Mouse (Mus musculus): ENCODE results near the gene Iqcn. TPM values are rescaled to one million over a fixed set of nuclear protein-coding genes. Genes with fewer than 3 reads are reported as not detected.

Iqcn gene
- polyA plus RNA-seq, 1 experiment from 2014 or later = not detected

GRCm38 (mm10) chr8:70674109-70674508, 29.1 kb upstream of the Iqcn start:
- Histone ChIP-seq H3K4me1 (replicated peaks; ENCODE audit: control insufficient read depth, insufficient read depth, low read length) (peaks cover 37% of the 10 kb centered on the region), H3K36me3 (ENCODE audit: control insufficient read depth, insufficient read depth, low read length) (peaks cover 19% of the 10 kb centered on the region), H3K4me2 (peak overlapping the region; percentile 89), H3K4me3 (ENCODE audit: low read depth, low read length) (peak overlapping the region; percentile 74), H3K27me3 (replicated peaks; ENCODE audit: control insufficient read depth, insufficient read depth, low read length) (no peaks in the 10 kb centered on the region), H3K27ac (ENCODE audit: low read depth, low read length) (peak overlapping the region; percentile 94), H3K9ac (ENCODE audit: low read depth, low read length) (peak overlapping the region; percentile 84), H3K9me3 (ENCODE audit: control insufficient read depth, low read length) (no peaks in the 10 kb centered on the region)
- 81% methylated on average over 3 of the region's 3 CpGs for WGBS
- no peak for DNase-seq (ENCODE audit: low spot score)
- no peak for ATAC-seq (replicated peaks; ENCODE audit: low FRiP score)

- no peak for ATAC-seq (replicated peaks; ENCODE audit: low FRiP score)
- 51% methylated on average over 4 of the region's 4 CpGs for WGBS
- Histone ChIP-seq H3K9me3 (ENCODE audit: control insufficient read depth, low read length) (no peaks in the 10 kb centered on the region), H3K27ac (ENCODE audit: low read depth, low read length) (peak overlapping the region; percentile 94), H3K4me1 (replicated peaks; ENCODE audit: control insufficient read depth, insufficient read depth, low read length) (peaks cover 37% of the 10 kb centered on the region), H3K4me3 (ENCODE audit: low read depth, low read length) (peak overlapping the region; percentile 74; the same call in 1 of the 2 replicates), H3K9ac (ENCODE audit: low read depth, low read length) (peak overlapping the region; percentile 84), H3K36me3 (ENCODE audit: control insufficient read depth, insufficient read depth, low read length) (peaks cover 24% of the 10 kb centered on the region), H3K27me3 (replicated peaks; ENCODE audit: control insufficient read depth, insufficient read depth, low read length) (no peaks in the 10 kb centered on the region), H3K4me2 (peak overlapping the region; percentile 89)
- DNase-seq (ENCODE audit: low spot score) = no peak
These were observed 28.5 kb upstream of the Iqcn start for GRCm38 (mm10) chr8:70674716-70675115.

GRCm38 (mm10) chr8:70675336-70675735, 27.9 kb upstream of the Iqcn start:
- H3K9ac ChIP-seq (ENCODE audit: low read depth, low read length) = peak overlapping the region; percentile 41; the same call in 1 of the 2 replicates
- DNase-seq (ENCODE audit: low spot score) (no peak), ATAC-seq (replicated peaks; ENCODE audit: low FRiP score) (no peak)
- peaks cover 37% of the 10 kb centered on the region for H3K4me1 ChIP-seq (replicated peaks; ENCODE audit: control insufficient read depth, insufficient read depth, low read length)
- H3K27me3 ChIP-seq (replicated peaks; ENCODE audit: control insufficient read depth, insufficient read depth, low read length) = no peaks in the 10 kb centered on the region
- H3K36me3 ChIP-seq (ENCODE audit: control insufficient read depth, insufficient read depth, low read length) = peaks cover 24% of the 10 kb centered on the region
- H3K27ac ChIP-seq (ENCODE audit: low read depth, low read length) = peak overlapping the region; percentile 94; the same call in 1 of the 2 replicates
- H3K9me3 ChIP-seq (ENCODE audit: control insufficient read depth, low read length) = no peaks in the 10 kb centered on the region
- no peak overlapping the region for H3K4me3 ChIP-seq (ENCODE audit: low read depth, low read length)
- 57% methylated on average over 1 of the region's 1 CpGs for WGBS
- H3K4me2 ChIP-seq = peak overlapping the region; percentile 89

- Histone ChIP-seq H3K27me3 (replicated peaks; ENCODE audit: control insufficient read depth, insufficient read depth, low read length) (no peaks in the 10 kb centered on the region), H3K36me3 (ENCODE audit: control insufficient read depth, insufficient read depth, low read length) (peaks cover 24% of the 10 kb centered on the region), H3K9me3 (ENCODE audit: control insufficient read depth, low read length) (no peaks in the 10 kb centered on the region), H3K9ac (ENCODE audit: low read depth, low read length) (peak overlapping the region; percentile 46), H3K4me2 (peak overlapping the region; percentile 46), H3K4me3 (ENCODE audit: low read depth, low read length) (no peak overlapping the region), H3K4me1 (replicated peaks; ENCODE audit: control insufficient read depth, insufficient read depth, low read length) (peaks cover 44% of the 10 kb centered on the region), H3K27ac (ENCODE audit: low read depth, low read length) (no peak overlapping the region; the same call in 1 of the 2 replicates)
- DNase-seq (ENCODE audit: low spot score) = no peak
- no peak for ATAC-seq (replicated peaks; ENCODE audit: low FRiP score)
- WGBS = 90% methylated on average over 15 of the region's 15 CpGs
These were observed 25.7 kb upstream of the Iqcn start for GRCm38 (mm10) chr8:70677451-70678080.

GRCm38 (mm10) chr8:70678679-70679078, 24.6 kb upstream of the Iqcn start:
- H3K4me1 ChIP-seq (replicated peaks; ENCODE audit: control insufficient read depth, insufficient read depth, low read length) = peaks cover 45% of the 10 kb centered on the region

GRCm38 (mm10) chr8:70679404-70679803, 23.9 kb upstream of the Iqcn start:
- Histone ChIP-seq H3K4me1 (replicated peaks; ENCODE audit: control insufficient read depth, insufficient read depth, low read length) (peaks cover 40% of the 10 kb centered on the region), H3K9me3 (ENCODE audit: control insufficient read depth, low read length) (no peaks in the 10 kb centered on the region), H3K27me3 (replicated peaks; ENCODE audit: control insufficient read depth, insufficient read depth, low read length) (no peaks in the 10 kb centered on the region), H3K4me2 (no peak overlapping the region), H3K36me3 (ENCODE audit: control insufficient read depth, insufficient read depth, low read length) (peaks cover 24% of the 10 kb centered on the region), H3K9ac (ENCODE audit: low read depth, low read length) (peak overlapping the region; percentile 22; the same call in 1 of the 2 replicates), H3K27ac (ENCODE audit: low read depth, low read length) (no peak overlapping the region), H3K4me3 (ENCODE audit: low read depth, low read length) (no peak overlapping the region)
- 95% methylated on average over 4 of the region's 4 CpGs for WGBS
- no peak for DNase-seq (ENCODE audit: low spot score)
- no peak for ATAC-seq (replicated peaks; ENCODE audit: low FRiP score)

More at GRCm38 (mm10) chr8:70678679-70679078, 24.6 kb upstream of the Iqcn start:
- Histone ChIP-seq H3K4me3 (ENCODE audit: low read depth, low read length) (no peak overlapping the region), H3K27me3 (replicated peaks; ENCODE audit: control insufficient read depth, insufficient read depth, low read length) (no peaks in the 10 kb centered on the region), H3K9me3 (ENCODE audit: control insufficient read depth, low read length) (no peaks in the 10 kb centered on the region), H3K4me2 (no peak overlapping the region), H3K27ac (ENCODE audit: low read depth, low read length) (no peak overlapping the region), H3K9ac (ENCODE audit: low read depth, low read length) (no peak overlapping the region), H3K36me3 (ENCODE audit: control insufficient read depth, insufficient read depth, low read length) (peaks cover 24% of the 10 kb centered on the region)
- ATAC-seq (replicated peaks; ENCODE audit: low FRiP score) (no peak), DNase-seq (ENCODE audit: low spot score) (no peak)

- Histone ChIP-seq H3K27me3 (replicated peaks; ENCODE audit: control insufficient read depth, insufficient read depth, low read length) (no peaks in the 10 kb centered on the region), H3K9me3 (ENCODE audit: control insufficient read depth, low read length) (no peaks in the 10 kb centered on the region), H3K4me1 (replicated peaks; ENCODE audit: control insufficient read depth, insufficient read depth, low read length) (peaks cover 34% of the 10 kb centered on the region), H3K9ac (ENCODE audit: low read depth, low read length) (no peak overlapping the region), H3K4me3 (ENCODE audit: low read depth, low read length) (no peak overlapping the region), H3K27ac (ENCODE audit: low read depth, low read length) (no peak overlapping the region), H3K36me3 (ENCODE audit: control insufficient read depth, insufficient read depth, low read length) (peaks cover 24% of the 10 kb centered on the region), H3K4me2 (no peak overlapping the region)
- WGBS = 75% methylated on average over 3 of the region's 3 CpGs
- ATAC-seq (replicated peaks; ENCODE audit: low FRiP score) = no peak
- DNase-seq (ENCODE audit: low spot score) = no peak
These were observed 23.2 kb upstream of the Iqcn start for GRCm38 (mm10) chr8:70680039-70680438.

GRCm38 (mm10) chr8:70681410-70681809, 21.8 kb upstream of the Iqcn start:
- no peak for ATAC-seq (replicated peaks; ENCODE audit: low FRiP score)
- no peaks in the 10 kb centered on the region for H3K9me3 ChIP-seq (ENCODE audit: control insufficient read depth, low read length)
- 53% methylated on average over 3 of the region's 3 CpGs for WGBS
- H3K9ac ChIP-seq (ENCODE audit: low read depth, low read length) = no peak overlapping the region
- no peak overlapping the region for H3K4me3 ChIP-seq (ENCODE audit: low read depth, low read length)
- H3K4me2 ChIP-seq = no peak overlapping the region
- H3K4me1 ChIP-seq (replicated peaks; ENCODE audit: control insufficient read depth, insufficient read depth, low read length) = peaks cover 25% of the 10 kb centered on the region
- peaks cover 23% of the 10 kb centered on the region for H3K36me3 ChIP-seq (ENCODE audit: control insufficient read depth, insufficient read depth, low read length)
- H3K27me3 ChIP-seq (replicated peaks; ENCODE audit: control insufficient read depth, insufficient read depth, low read length) = no peaks in the 10 kb centered on the region
- no peak overlapping the region for H3K27ac ChIP-seq (ENCODE audit: low read depth, low read length)
- no peak for DNase-seq (ENCODE audit: low spot score)

- Histone ChIP-seq H3K27me3 (replicated peaks; ENCODE audit: control insufficient read depth, insufficient read depth, low read length) (no peaks in the 10 kb centered on the region), H3K9me3 (ENCODE audit: control insufficient read depth, low read length) (no peaks in the 10 kb centered on the region), H3K4me1 (replicated peaks; ENCODE audit: control insufficient read depth, insufficient read depth, low read length) (peaks cover 21% of the 10 kb centered on the region), H3K9ac (ENCODE audit: low read depth, low read length) (no peak overlapping the region), H3K4me3 (ENCODE audit: low read depth, low read length) (no peak overlapping the region), H3K4me2 (peak overlapping the region; percentile 4), H3K27ac (ENCODE audit: low read depth, low read length) (no peak overlapping the region), H3K36me3 (ENCODE audit: control insufficient read depth, insufficient read depth, low read length) (peaks cover 22% of the 10 kb centered on the region)
- DNase-seq (ENCODE audit: low spot score) (no peak), ATAC-seq (replicated peaks; ENCODE audit: low FRiP score) (no peak)
- 11% methylated on average over 19 of the region's 19 CpGs for WGBS
These were observed 21.1 kb upstream of the Iqcn start for GRCm38 (mm10) chr8:70682193-70682592.

Measured in liver, embryonic 11.5 days (tissue).